Mouse (Mus musculus): ENCODE results near the gene Zfp553. TPM values are rescaled to one million over a fixed set of nuclear protein-coding genes. Genes with fewer than 3 reads are reported as not detected.

Zfp553 gene
- polyA plus RNA-seq (2012; rRNA removed): 3.4 and 3.5 TPM in 2 replicates

GRCm38 (mm10) chr7:127232622-127233367 lies at the start of gene Zfp553, which contains the start of gene Sept1:
Gene Zfp553, plus strand, starts transcription at chr7:127233061.
Gene Sept1, minus strand, starts transcription at chr7:127233130.

GRCm38 (mm10) chr7:127195544-127196295 lies 37.1 kb upstream of the Zfp553 start, which contains the start of gene Cd2bp2:
Gene Cd2bp2, minus strand, starts transcription at chr7:127196050.

GRCm38 (mm10) chr7:127208295-127208552 lies 24.6 kb upstream of the Zfp553 start, which contains the start of gene Tbc1d10b:
Gene Tbc1d10b, minus strand, starts transcription at chr7:127208468.

GRCm38 (mm10) chr7:127208553-127209438 lies 24.1 kb upstream of the Zfp553 start, which contains the start of gene Mylpf:
Gene Mylpf, plus strand, starts transcription at chr7:127208890.

GRCm38 (mm10) chr7:127243870-127244657 lies 11.2 kb downstream of the Zfp553 start, which contains the start of gene Zfp771:
Gene Zfp771, plus strand, starts transcription at chr7:127244274.

GRCm38 (mm10) chr7:127260309-127261111 lies 27.6 kb downstream of the Zfp553 start, which contains the start of gene Dctpp1:
Gene Dctpp1, minus strand, starts transcription at chr7:127260709.

GRCm38 (mm10) chr7:127273925-127274789 lies 41.3 kb downstream of the Zfp553 start, which contains the start of gene Sephs2:
Gene Sephs2, minus strand, starts transcription at chr7:127274055.

Other genes starting within 250 kb of the Zfp553 start
- gene Mvp, start 218.4 kb upstream of the Zfp553 start, polyA plus RNA-seq (2012; rRNA removed): 4.0 and 4.7 TPM in 2 replicates
- gene Pagr1b, start 216.6 kb upstream of the Zfp553 start, polyA plus RNA-seq (2012; rRNA removed): 0.08 TPM in 1 of 2 replicates, not detected in the other
- gene Pagr1a, start 215.7 kb upstream of the Zfp553 start, polyA plus RNA-seq (2012; rRNA removed): 10.6 and 17.2 TPM in 2 replicates
- 12.4 and 21.2 TPM in 2 replicates for gene Gm42742, start 212.0 kb upstream of the Zfp553 start, polyA plus RNA-seq (2012; rRNA removed)
- gene Prrt2, start 211.8 kb upstream of the Zfp553 start, polyA plus RNA-seq (2012; rRNA removed): 0.12 and 0.26 TPM in 2 replicates
- 84.8 and 98.3 TPM in 2 replicates for gene Maz, start 206.0 kb upstream of the Zfp553 start, polyA plus RNA-seq (2012; rRNA removed)
- 58.9 and 63.9 TPM in 2 replicates for gene Kif22, start 190.6 kb upstream of the Zfp553 start, polyA plus RNA-seq (2012; rRNA removed)
- 0.08 TPM in 1 of 2 replicates, not detected in the other for gene Zg16, start 145.7 kb upstream of the Zfp553 start, polyA plus RNA-seq (2012; rRNA removed)
- 4.3 and 5.9 TPM in 2 replicates for gene AI467606, start 141.7 kb upstream of the Zfp553 start, polyA plus RNA-seq (2012; rRNA removed)
- gene Qprt, start 110.8 kb upstream of the Zfp553 start, polyA plus RNA-seq (2012; rRNA removed): 32.4 and 37.2 TPM in 2 replicates
- gene Spn, start 95.2 kb upstream of the Zfp553 start, polyA plus RNA-seq (2012; rRNA removed): 9.5 and 11.2 TPM in 2 replicates
- gene Cd2bp2, start 37.0 kb upstream of the Zfp553 start, polyA plus RNA-seq (2012; rRNA removed): 31.0 and 35.9 TPM in 2 replicates
- 13.4 and 15.2 TPM in 2 replicates for gene Tbc1d10b, start 24.6 kb upstream of the Zfp553 start, polyA plus RNA-seq (2012; rRNA removed)
- 16.2 and 46.6 TPM in 2 replicates for gene Mylpf, start 24.2 kb upstream of the Zfp553 start, polyA plus RNA-seq (2012; rRNA removed)
- gene Sept1, start 69 bp downstream of the Zfp553 start, polyA plus RNA-seq (2012; rRNA removed): 15.1 and 15.2 TPM in 2 replicates
- gene Zfp771, start 11.2 kb downstream of the Zfp553 start, polyA plus RNA-seq (2012; rRNA removed): 19.1 and 19.2 TPM in 2 replicates
- gene Dctpp1, start 27.6 kb downstream of the Zfp553 start, polyA plus RNA-seq (2012; rRNA removed): 56.0 and 63.0 TPM in 2 replicates
- gene Sephs2, start 41.0 kb downstream of the Zfp553 start, polyA plus RNA-seq (2012; rRNA removed): 42.7 and 50.6 TPM in 2 replicates
- gene Itgal, start 63.2 kb downstream of the Zfp553 start, polyA plus RNA-seq (2012; rRNA removed): 5.5 and 7.7 TPM in 2 replicates
- gene Zfp768, start 112.5 kb downstream of the Zfp553 start, polyA plus RNA-seq (2012; rRNA removed): 3.8 and 4.1 TPM in 2 replicates
- gene Zfp747, start 143.0 kb downstream of the Zfp553 start, polyA plus RNA-seq (2012; rRNA removed): 1.4 and 1.5 TPM in 2 replicates
- gene 9130019O22Rik, start 154.1 kb downstream of the Zfp553 start, polyA plus RNA-seq (2012; rRNA removed): 0.59 and 0.69 TPM in 2 replicates
- 1.1 and 1.3 TPM in 2 replicates for gene E430018J23Rik, start 160.6 kb downstream of the Zfp553 start, polyA plus RNA-seq (2012; rRNA removed)
- gene Zfp764, start 173.8 kb downstream of the Zfp553 start, polyA plus RNA-seq (2012; rRNA removed): 1.1 and 1.2 TPM in 2 replicates
- gene Zfp688, start 189.0 kb downstream of the Zfp553 start, polyA plus RNA-seq (2012; rRNA removed): 5.8 and 6.8 TPM in 2 replicates
- gene Zfp689, start 216.1 kb downstream of the Zfp553 start, polyA plus RNA-seq (2012; rRNA removed): 1.4 and 1.7 TPM in 2 replicates
- gene Prr14, start 226.6 kb downstream of the Zfp553 start, polyA plus RNA-seq (2012; rRNA removed): 20.4 and 21.6 TPM in 2 replicates
- gene Fbrs, start 246.1 kb downstream of the Zfp553 start, polyA plus RNA-seq (2012; rRNA removed): 4.4 and 9.0 TPM in 2 replicates